Mouse (Mus musculus): Measurements from ENCODE around the gene Kansl2.
A peak's percentile ranks its signal among the peaks of the same experiment; 100 is the strongest.

Gene Kansl2

DNA sequence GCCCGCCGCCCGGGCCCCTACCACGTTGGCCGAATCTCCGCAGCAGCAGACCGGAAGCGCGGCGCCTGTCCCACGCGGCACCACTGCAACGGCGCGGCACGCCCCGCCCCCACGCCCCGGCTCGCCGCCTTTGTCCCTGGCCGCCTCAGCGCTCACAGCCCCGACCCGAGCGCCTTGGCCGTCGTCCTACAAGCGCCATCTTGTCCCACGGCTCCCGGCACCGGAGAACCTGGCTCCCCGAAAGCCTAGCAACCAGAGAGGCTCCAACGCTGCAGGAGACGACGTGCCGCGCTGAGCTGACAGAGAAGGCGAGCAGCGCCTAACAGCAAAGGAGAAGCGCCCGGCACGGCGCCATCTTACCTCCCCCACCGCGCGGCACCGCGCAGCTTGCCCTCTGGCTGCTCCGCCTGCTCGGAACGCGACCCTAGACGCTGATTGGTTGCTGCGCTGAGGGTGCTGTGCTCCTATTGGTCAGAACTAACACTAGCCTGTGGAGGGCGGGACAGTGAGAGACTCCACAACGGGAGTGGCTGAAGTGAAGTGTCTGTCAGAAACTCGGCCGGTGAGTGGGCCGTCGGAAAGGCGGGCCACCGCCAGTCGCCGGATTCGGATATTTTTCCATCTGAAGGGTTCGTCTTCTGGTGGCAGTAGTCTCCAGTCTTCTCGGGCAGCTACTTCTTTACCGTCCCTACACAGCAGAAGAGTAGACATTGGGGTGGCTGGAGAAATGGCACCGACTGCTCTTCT lies at the start of gene Kansl2:
TSS of gene Kansl2 (minus strand) at position 384 of the 747 bp plus-strand sequence.
- DNase-seq (ENCODE audit: low spot score), result peak; percentile 96

DNA sequence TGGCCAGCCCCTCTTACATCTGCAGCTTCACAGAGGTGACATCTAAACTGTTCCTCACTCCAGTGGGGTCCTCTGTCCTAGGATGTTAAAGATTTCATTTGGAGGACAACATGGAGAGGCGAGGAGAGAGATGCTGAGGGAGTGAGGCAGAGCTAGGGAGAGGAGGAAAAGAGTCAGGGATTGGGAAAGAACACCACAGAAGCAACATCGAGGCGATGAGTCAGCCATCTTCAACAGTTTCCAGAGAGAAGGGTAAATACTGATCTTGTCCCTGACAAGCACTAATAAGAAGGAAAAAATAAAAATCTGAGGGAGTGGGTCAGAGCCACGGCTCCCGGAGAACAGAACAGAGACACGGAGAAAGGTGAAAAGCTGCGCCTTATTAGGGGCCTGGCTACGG lies 48.9 kb upstream of the Kansl2 start:
- no peak for DNase-seq (ENCODE audit: low spot score)

DNA sequence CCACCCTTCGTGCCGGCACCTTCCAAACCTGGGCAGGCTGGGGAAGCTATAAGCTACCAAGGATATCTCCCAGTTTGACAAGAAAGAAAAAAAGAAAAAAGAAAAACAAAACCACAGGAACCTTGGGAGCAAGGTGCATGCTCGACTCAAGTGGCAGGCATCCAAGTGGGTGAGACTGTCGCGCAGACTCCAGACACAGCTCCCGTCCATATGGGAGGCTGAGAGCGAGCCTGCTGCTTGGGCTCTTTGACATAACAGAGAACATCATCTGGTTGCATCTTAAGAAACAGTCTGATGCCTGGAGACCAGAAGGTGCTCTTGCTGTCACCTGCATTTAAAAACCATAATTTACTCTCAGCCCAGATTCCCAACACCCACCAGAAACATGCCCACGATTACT lies 48.3 kb upstream of the Kansl2 start:
- DNase-seq (ENCODE audit: low spot score), result no peak

GRCm38 (mm10) chr15:98579795-98580464 lies 45.9 kb upstream of the Kansl2 start:
- peak; percentile 61 for DNase-seq (ENCODE audit: low spot score)

DNA sequence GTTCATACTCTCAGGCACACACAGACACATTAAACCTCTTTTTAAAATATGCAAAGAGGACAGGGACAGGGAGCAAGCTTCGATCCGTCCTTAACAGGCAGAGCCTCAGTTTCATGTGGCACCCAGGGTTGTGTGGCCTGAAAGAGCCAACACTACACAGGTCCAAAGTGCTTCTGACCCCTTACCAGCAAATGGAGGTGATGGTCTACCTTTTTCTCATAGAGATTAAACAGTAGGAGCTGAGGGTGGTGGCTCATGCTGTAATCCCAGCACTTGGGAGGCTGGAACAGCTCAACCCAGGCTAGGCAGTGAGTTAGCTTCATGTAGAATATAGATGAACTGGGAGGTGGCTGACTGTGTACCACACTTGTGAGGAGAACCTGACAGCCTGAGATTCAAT lies 45.2 kb upstream of the Kansl2 start:
- no peak for DNase-seq (ENCODE audit: low spot score)

DNA sequence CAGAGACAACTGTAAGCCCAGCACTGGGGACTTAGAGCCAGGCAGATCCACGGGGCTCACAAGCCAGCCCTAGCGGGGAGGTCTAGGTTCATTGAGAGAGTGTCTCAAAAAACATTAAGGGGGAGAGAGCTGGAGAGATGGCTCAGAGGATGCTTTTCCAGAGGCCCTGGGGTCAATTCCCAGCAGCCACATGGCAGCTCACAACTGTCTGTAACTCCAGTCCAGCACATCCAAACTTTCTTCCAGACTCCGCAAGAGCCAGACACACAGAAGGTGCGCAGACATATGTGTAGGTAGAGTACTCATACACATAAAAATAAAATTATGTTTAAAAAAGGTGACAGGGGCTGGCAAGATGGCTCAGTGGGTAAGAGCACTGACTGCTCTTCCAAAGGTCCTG lies 39.2 kb upstream of the Kansl2 start:
- DNase-seq (ENCODE audit: low spot score), result no peak

- no peak for DNase-seq (ENCODE audit: low spot score)
Measured at GRCm38 (mm10) chr15:98570873-98571538, 36.9 kb upstream of the Kansl2 start, which contains the start of the genes Ccnt1 and 4930415O20Rik. Ccnt1 (minus strand) TSS chr15:98570923. 4930415O20Rik (plus strand) TSS chr15:98571004.

GRCm38 (mm10) chr15:98569795-98570365 lies 35.8 kb upstream of the Kansl2 start:
- no peak for DNase-seq (ENCODE audit: low spot score)

DNA sequence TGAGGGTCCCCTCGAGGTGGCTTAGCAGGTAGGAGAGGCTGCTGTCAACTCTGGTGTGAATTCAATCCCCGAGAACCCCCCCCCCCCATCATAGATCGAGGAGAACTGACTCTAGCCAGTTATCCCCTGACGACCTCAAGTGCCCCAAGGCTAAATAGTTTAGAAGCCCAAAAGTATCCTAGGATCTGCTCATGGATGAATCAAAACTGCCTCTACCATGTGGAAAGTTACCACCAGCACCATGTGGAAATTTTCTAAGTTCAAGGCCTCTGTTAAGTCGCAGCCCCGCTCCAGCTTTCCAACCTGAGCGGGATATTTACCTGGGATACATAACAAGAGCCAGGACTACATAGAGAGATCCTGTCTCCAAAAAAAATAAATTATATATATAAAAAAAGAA lies 35.2 kb upstream of the Kansl2 start:
- no peak for DNase-seq (ENCODE audit: low spot score)

- no peak for DNase-seq (ENCODE audit: low spot score)
Measured at GRCm38 (mm10) chr15:98568256-98569033, 34.4 kb upstream of the Kansl2 start.

- DNase-seq (ENCODE audit: low spot score), result peak; percentile 99
Measured at GRCm38 (mm10) chr15:98567278-98568134, 33.4 kb upstream of the Kansl2 start.

GRCm38 (mm10) chr15:98566973-98567277 lies 32.9 kb upstream of the Kansl2 start:
- no peak for DNase-seq (ENCODE audit: low spot score)

GRCm38 (mm10) chr15:98557186-98557585 lies 23.1 kb upstream of the Kansl2 start:
- no peak for DNase-seq (ENCODE audit: low spot score)

GRCm38 (mm10) chr15:98555881-98556280 lies 21.8 kb upstream of the Kansl2 start:
- no peak for DNase-seq (ENCODE audit: low spot score)

DNA sequence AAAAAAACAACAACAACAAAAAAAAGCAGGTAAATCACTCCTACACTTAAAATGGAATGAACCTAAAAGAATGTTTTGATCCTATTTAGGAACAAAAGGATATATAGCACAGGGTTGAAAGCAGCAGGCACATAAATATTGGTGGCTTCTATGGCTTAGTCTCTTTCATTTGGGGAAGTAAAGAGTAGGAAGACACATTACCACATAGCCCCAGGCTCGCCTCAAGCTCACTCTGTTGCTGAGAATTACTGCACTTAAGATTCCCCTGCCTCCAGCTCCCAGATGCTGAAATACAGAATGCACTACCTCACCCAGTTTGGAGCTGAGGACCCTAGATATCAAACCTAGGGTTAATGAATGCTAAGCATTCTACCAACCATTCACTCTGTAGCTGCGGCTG lies 18.7 kb upstream of the Kansl2 start:
- DNase-seq (ENCODE audit: low spot score), result no peak

DNA sequence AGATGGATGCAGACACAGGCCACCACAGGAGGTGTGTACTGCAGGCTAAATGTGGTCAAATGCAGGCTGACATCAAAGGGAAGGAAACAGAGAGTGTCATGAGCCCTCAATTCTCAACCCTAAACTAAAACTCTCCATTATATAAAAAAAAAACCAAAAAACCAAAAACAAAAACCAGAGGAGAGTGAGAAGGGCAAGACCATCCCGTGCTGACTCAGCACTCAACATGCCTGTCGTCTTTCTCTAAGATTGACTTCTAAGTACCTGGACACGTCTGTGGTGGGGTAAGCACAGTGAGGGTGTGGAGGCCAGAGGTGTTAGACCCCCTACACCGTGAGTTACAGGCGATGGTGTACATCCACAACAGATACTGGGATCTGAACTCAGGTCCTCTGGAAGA lies 12.8 kb upstream of the Kansl2 start:
- DNase-seq (ENCODE audit: low spot score), result no peak

- DNase-seq (ENCODE audit: low spot score), result no peak
Measured at GRCm38 (mm10) chr15:98545151-98545550, 11.1 kb upstream of the Kansl2 start.

- DNase-seq (ENCODE audit: low spot score), result no peak
Measured at GRCm38 (mm10) chr15:98543341-98543740, 9.3 kb upstream of the Kansl2 start.

DNA sequence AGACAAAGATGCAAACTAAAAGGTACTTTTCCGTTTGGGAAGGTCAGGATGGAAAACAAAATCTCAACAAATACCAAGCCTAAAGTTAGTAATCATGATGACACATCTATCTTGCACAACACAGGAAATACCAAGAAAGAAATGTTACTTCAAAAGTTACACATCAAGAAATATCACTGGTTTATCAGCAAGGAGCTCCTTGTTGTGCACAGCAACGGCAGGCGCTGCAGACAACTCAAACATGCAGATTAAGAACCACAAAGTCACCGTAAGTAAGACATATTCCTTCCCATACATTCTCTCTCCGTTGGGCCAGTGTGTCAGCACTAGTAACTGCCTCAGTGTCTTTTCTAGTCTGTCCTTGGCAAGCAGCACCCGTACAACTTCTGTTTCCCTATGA lies 7.0 kb upstream of the Kansl2 start:
- no peak for DNase-seq (ENCODE audit: low spot score)

GRCm38 (mm10) chr15:98537923-98538322 lies 3.9 kb upstream of the Kansl2 start:
- no peak for DNase-seq (ENCODE audit: low spot score)

Data from spleen, adult 12 weeks (tissue).